Mouse (Mus musculus) olfactory bulb, adult 2 months (tissue): ENCODE measurements around the gene Otud3.

ENCODE experiments used
- CTCF ChIP-seq: fragments of 200-500 bp; IDR thresholded peaks from 2 replicates; pipeline ENCODE4 v1.5.1; 2012; ENCODE audit warnings: low read depth, mild to moderate bottlenecking, low read length, moderate library complexity; ENCODE audit not compliant: insufficient read depth
- POLR2A ChIP-seq: fragments of 200-500 bp; IDR thresholded peaks from 2 replicates; pipeline ENCODE4 v1.6.1; 2012; ENCODE audit warnings: mild to moderate bottlenecking, low read depth, low read length, moderate library complexity; ENCODE audit not compliant: insufficient read depth

- TF ChIP-seq CTCF (no peak), POLR2A (no peak)
Measured at GRCm38 (mm10) chr4:138899361-138899760, 14.4 kb downstream of the Otud3 start.
